Mouse (Mus musculus): ENCODE measurements around the gene Dnmbp. TPM values are rescaled to one million over a fixed set of nuclear protein-coding genes. Genes with fewer than 3 reads are reported as not detected.

Gene Dnmbp
- polyA plus RNA-seq, 1 experiment from 2014 or later: 14.5 TPM

DNA sequence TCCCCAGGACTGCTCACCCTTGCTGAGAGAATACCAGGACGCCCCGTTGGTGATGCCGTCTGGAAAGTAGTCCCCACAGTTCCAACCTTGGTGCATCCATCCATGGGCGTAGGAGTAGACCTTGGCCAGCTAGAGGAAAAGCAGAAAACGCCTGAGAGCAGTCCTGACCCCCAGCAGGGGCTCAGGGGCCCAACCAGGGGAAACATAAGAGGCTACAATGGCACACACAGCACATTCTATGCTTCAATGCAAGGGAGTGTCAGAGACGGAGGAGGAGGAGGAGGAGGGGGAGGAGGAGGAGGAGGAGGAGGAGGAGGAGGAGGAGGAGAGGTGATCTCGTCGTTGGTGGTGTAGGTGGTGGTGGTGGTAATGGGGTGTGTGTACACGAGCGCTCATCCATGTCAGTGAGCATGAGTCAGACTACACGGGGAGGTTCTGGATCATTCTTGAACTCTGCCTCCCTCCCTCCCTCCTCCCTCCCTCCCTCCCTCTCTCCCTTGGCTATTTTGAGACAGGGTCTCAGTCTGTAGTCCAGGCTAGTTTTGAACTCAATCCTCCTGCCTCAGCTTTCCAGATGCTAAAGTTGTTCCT is 28.5 kb upstream of the Dnmbp start:
- DNase-seq (ENCODE audit: low spot score, missing footprints): peak; percentile 54
- no peak overlapping the region for H3K4me2 ChIP-seq
- ATAC-seq (ENCODE audit: low FRiP score): no peak
- H3K27ac ChIP-seq (ENCODE audit: low read depth, low read length): no peak overlapping the region
- 53% methylated on average over 8 of the region's 11 CpGs for WGBS
- H3K9me3 ChIP-seq (ENCODE audit: control insufficient read depth, low read length): no peaks in the 10 kb centered on the region
- H3K36me3 ChIP-seq (ENCODE audit: control insufficient read depth, insufficient read depth, low read length): no peaks in the 10 kb centered on the region
- no peak overlapping the region for H3K9ac ChIP-seq (ENCODE audit: low read length)
- H3K4me1 ChIP-seq (ENCODE audit: control insufficient read depth, insufficient read depth, low read length): no peaks in the 10 kb centered on the region
- H3K4me3 ChIP-seq (ENCODE audit: low read depth, low read length): no peak overlapping the region
- no peaks in the 10 kb centered on the region for H3K27me3 ChIP-seq (ENCODE audit: control insufficient read depth, insufficient read depth, low read length)

DNA sequence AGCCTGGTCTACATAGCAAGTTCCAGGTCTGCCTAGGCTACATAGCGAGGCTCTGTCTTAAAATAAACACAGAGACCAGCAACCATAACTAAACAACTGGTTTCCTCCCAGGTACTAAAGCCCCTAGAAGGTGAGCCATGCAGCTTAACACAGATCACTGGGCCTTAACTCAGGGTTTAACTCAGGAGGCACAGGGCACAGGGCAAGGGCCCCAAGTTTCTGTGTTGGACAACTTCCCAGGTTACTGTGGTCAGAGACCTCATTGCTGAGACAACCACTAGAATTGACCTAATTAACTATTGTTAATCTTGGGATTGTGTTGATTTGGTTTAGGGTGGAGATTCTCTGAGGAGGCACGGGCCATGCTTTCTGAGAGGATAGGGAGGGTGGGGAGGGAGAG is 26.5 kb upstream of the Dnmbp start:
- 78% methylated on average over 2 of the region's 2 CpGs for WGBS
- H3K36me3 ChIP-seq (ENCODE audit: control insufficient read depth, insufficient read depth, low read length): no peaks in the 10 kb centered on the region
- no peak overlapping the region for H3K27ac ChIP-seq (ENCODE audit: low read depth, low read length)
- no peaks in the 10 kb centered on the region for H3K9me3 ChIP-seq (ENCODE audit: control insufficient read depth, low read length)
- no peak overlapping the region for H3K9ac ChIP-seq (ENCODE audit: low read length)
- H3K27me3 ChIP-seq (ENCODE audit: control insufficient read depth, insufficient read depth, low read length): no peaks in the 10 kb centered on the region
- ATAC-seq (ENCODE audit: low FRiP score) (no peak), DNase-seq (ENCODE audit: low spot score, missing footprints) (peak; percentile 51)
- H3K4me1 ChIP-seq (ENCODE audit: control insufficient read depth, insufficient read depth, low read length): no peaks in the 10 kb centered on the region
- H3K4me2 ChIP-seq: no peak overlapping the region
- no peak overlapping the region for H3K4me3 ChIP-seq (ENCODE audit: low read depth, low read length)

- no peak overlapping the region for H3K9ac ChIP-seq (ENCODE audit: low read length)
- no peaks in the 10 kb centered on the region for H3K36me3 ChIP-seq (ENCODE audit: control insufficient read depth, insufficient read depth, low read length)
- no peaks in the 10 kb centered on the region for H3K4me1 ChIP-seq (ENCODE audit: control insufficient read depth, insufficient read depth, low read length)
- DNase-seq (ENCODE audit: low spot score, missing footprints) (no peak), ATAC-seq (ENCODE audit: low FRiP score) (no peak)
- H3K27ac ChIP-seq (ENCODE audit: low read depth, low read length): no peak overlapping the region
- no peak overlapping the region for H3K4me3 ChIP-seq (ENCODE audit: low read depth, low read length)
- WGBS: 89% methylated on average over 11 of the region's 11 CpGs
- H3K27me3 ChIP-seq (ENCODE audit: control insufficient read depth, insufficient read depth, low read length): no peaks in the 10 kb centered on the region
- H3K9me3 ChIP-seq (ENCODE audit: control insufficient read depth, low read length): no peaks in the 10 kb centered on the region
- no peak overlapping the region for H3K4me2 ChIP-seq
These were observed 25.6 kb upstream of the Dnmbp start for GRCm38 (mm10) chr19:43965496-43966085.

DNA sequence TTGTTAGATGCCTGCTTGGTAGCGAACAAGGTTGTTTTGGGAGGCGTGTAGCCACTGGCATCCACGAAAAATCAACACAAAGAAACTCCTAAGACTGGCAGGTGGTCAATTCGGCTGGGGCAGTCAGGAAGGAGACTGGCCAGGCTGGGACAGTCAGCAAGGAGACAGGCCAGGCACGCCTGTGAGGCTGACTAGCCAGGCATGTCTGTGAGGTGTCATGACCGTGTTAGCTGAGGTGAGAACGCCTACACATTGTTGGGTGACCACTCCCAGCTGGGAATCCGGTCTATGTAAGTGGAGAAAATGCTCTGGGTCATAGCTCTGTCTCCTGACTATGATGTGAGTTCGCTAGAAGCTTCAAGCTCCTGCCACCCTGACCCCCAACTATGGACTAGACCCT is 22.8 kb upstream of the Dnmbp start:
- ATAC-seq (ENCODE audit: low FRiP score) (no peak), DNase-seq (ENCODE audit: low spot score, missing footprints) (no peak)
- H3K4me1 ChIP-seq (ENCODE audit: control insufficient read depth, insufficient read depth, low read length): no peaks in the 10 kb centered on the region
- 76% methylated on average over 9 of the region's 9 CpGs for WGBS
- no peak overlapping the region for H3K9ac ChIP-seq (ENCODE audit: low read length)
- no peak overlapping the region for H3K4me2 ChIP-seq
- no peaks in the 10 kb centered on the region for H3K27me3 ChIP-seq (ENCODE audit: control insufficient read depth, insufficient read depth, low read length)
- H3K9me3 ChIP-seq (ENCODE audit: control insufficient read depth, low read length): no peaks in the 10 kb centered on the region
- H3K4me3 ChIP-seq (ENCODE audit: low read depth, low read length): no peak overlapping the region
- H3K36me3 ChIP-seq (ENCODE audit: control insufficient read depth, insufficient read depth, low read length): no peaks in the 10 kb centered on the region
- no peak overlapping the region for H3K27ac ChIP-seq (ENCODE audit: low read depth, low read length)

- H3K27ac ChIP-seq (ENCODE audit: low read depth, low read length): no peak overlapping the region
- WGBS: 89% methylated on average over 2 of the region's 2 CpGs
- no peaks in the 10 kb centered on the region for H3K4me1 ChIP-seq (ENCODE audit: control insufficient read depth, insufficient read depth, low read length)
- no peak overlapping the region for H3K4me3 ChIP-seq (ENCODE audit: low read depth, low read length)
- no peak overlapping the region for H3K4me2 ChIP-seq
- no peak overlapping the region for H3K9ac ChIP-seq (ENCODE audit: low read length)
- DNase-seq (ENCODE audit: low spot score, missing footprints) (no peak), ATAC-seq (ENCODE audit: low FRiP score) (no peak)
- no peaks in the 10 kb centered on the region for H3K27me3 ChIP-seq (ENCODE audit: control insufficient read depth, insufficient read depth, low read length)
- no peaks in the 10 kb centered on the region for H3K9me3 ChIP-seq (ENCODE audit: control insufficient read depth, low read length)
- no peaks in the 10 kb centered on the region for H3K36me3 ChIP-seq (ENCODE audit: control insufficient read depth, insufficient read depth, low read length)
These were observed 21.2 kb upstream of the Dnmbp start for GRCm38 (mm10) chr19:43961185-43961584.

DNA sequence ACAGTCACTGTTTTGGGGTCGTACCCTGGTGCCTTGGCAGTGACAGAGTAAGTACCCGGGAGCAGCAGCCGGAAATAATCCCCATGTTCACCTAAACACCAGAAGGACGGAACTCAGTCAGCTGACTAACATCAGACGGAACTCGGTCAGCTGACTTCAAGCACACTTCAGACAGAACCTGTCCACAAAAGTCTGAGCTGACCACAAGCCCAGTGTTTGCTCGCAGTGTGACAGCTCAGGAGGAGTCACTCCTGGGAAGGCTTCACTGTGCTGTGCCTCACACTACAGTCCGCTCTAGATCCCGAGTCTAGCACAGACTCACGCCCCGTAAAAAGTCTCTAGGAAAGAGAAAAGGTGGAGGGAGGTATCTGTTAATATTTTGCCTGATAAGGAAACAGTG is 20.0 kb upstream of the Dnmbp start:
- H3K4me2 ChIP-seq: no peak overlapping the region
- no peaks in the 10 kb centered on the region for H3K4me1 ChIP-seq (ENCODE audit: control insufficient read depth, insufficient read depth, low read length)
- H3K27me3 ChIP-seq (ENCODE audit: control insufficient read depth, insufficient read depth, low read length): no peaks in the 10 kb centered on the region
- no peaks in the 10 kb centered on the region for H3K36me3 ChIP-seq (ENCODE audit: control insufficient read depth, insufficient read depth, low read length)
- no peak overlapping the region for H3K9ac ChIP-seq (ENCODE audit: low read length)
- no peak overlapping the region for H3K4me3 ChIP-seq (ENCODE audit: low read depth, low read length)
- H3K9me3 ChIP-seq (ENCODE audit: control insufficient read depth, low read length): no peaks in the 10 kb centered on the region
- ATAC-seq (ENCODE audit: low FRiP score) (no peak), DNase-seq (ENCODE audit: low spot score, missing footprints) (no peak)
- WGBS: 91% methylated on average over 11 of the region's 11 CpGs
- no peak overlapping the region for H3K27ac ChIP-seq (ENCODE audit: low read depth, low read length)

- 23% methylated on average over 2 of the region's 2 CpGs for WGBS
- no peak for ATAC-seq (ENCODE audit: low FRiP score)
- no peaks in the 10 kb centered on the region for H3K4me1 ChIP-seq (ENCODE audit: control insufficient read depth, insufficient read depth, low read length)
- peak; percentile 97 for DNase-seq (ENCODE audit: low spot score, missing footprints)
- H3K9me3 ChIP-seq (ENCODE audit: control insufficient read depth, low read length): no peaks in the 10 kb centered on the region
- H3K9ac ChIP-seq (ENCODE audit: low read length): no peak overlapping the region
- no peak overlapping the region for H3K4me3 ChIP-seq (ENCODE audit: low read depth, low read length)
- no peak overlapping the region for H3K27ac ChIP-seq (ENCODE audit: low read depth, low read length)
- no peak overlapping the region for H3K4me2 ChIP-seq
- no peaks in the 10 kb centered on the region for H3K36me3 ChIP-seq (ENCODE audit: control insufficient read depth, insufficient read depth, low read length)
- no peaks in the 10 kb centered on the region for H3K27me3 ChIP-seq (ENCODE audit: control insufficient read depth, insufficient read depth, low read length)
These were observed 19.2 kb upstream of the Dnmbp start for GRCm38 (mm10) chr19:43959162-43959561.

GRCm38 (mm10) chr19:43957881-43958280 is 17.9 kb upstream of the Dnmbp start:
- Histone ChIP-seq H3K4me3 (ENCODE audit: low read depth, low read length) (no peak overlapping the region), H3K9ac (ENCODE audit: low read length) (no peak overlapping the region), H3K27me3 (ENCODE audit: control insufficient read depth, insufficient read depth, low read length) (no peaks in the 10 kb centered on the region), H3K4me2 (no peak overlapping the region), H3K27ac (ENCODE audit: low read depth, low read length) (no peak overlapping the region), H3K36me3 (ENCODE audit: control insufficient read depth, insufficient read depth, low read length) (no peaks in the 10 kb centered on the region), H3K4me1 (ENCODE audit: control insufficient read depth, insufficient read depth, low read length) (no peaks in the 10 kb centered on the region), H3K9me3 (ENCODE audit: control insufficient read depth, low read length) (no peaks in the 10 kb centered on the region)
- DNase-seq (ENCODE audit: low spot score, missing footprints) (peak; percentile 76), ATAC-seq (ENCODE audit: low FRiP score) (no peak)
- 80% methylated on average over 4 of the region's 4 CpGs for WGBS

- peak; percentile 66 for DNase-seq (ENCODE audit: low spot score, missing footprints)
- H3K27ac ChIP-seq (ENCODE audit: low read depth, low read length): no peak overlapping the region
- H3K4me2 ChIP-seq: no peak overlapping the region
- 16% methylated on average over 4 of the region's 4 CpGs for WGBS
- H3K4me3 ChIP-seq (ENCODE audit: low read depth, low read length): no peak overlapping the region
- H3K9ac ChIP-seq (ENCODE audit: low read length): no peak overlapping the region
- H3K9me3 ChIP-seq (ENCODE audit: control insufficient read depth, low read length): no peaks in the 10 kb centered on the region
- ATAC-seq (ENCODE audit: low FRiP score): no peak
- H3K36me3 ChIP-seq (ENCODE audit: control insufficient read depth, insufficient read depth, low read length): no peaks in the 10 kb centered on the region
- no peaks in the 10 kb centered on the region for H3K4me1 ChIP-seq (ENCODE audit: control insufficient read depth, insufficient read depth, low read length)
- no peaks in the 10 kb centered on the region for H3K27me3 ChIP-seq (ENCODE audit: control insufficient read depth, insufficient read depth, low read length)
These were observed 17.4 kb upstream of the Dnmbp start for GRCm38 (mm10) chr19:43957402-43957801.

Measured in midbrain, embryonic 11.5 days (tissue).